Mouse (Mus musculus): ENCODE measurements around the gene Sh3bp2. TPM values are rescaled to one million over a fixed set of nuclear protein-coding genes. Genes with fewer than 3 reads are reported as not detected.
"Not testable (repeated sequence)": the region's sequence is repeated elsewhere in the genome, so short reads cannot be mapped to it uniquely, and the experiment has no call there.

Sh3bp2 gene
- total RNA-seq, 2 experiments from 2014 or later, result 34.7 to 48.1 TPM

GRCm38 (mm10) chr5:34565545-34566283 is 40.1 kb downstream of the Sh3bp2 start:
- peak; percentile 18; the same call in 1 of the 2 replicates for ATAC-seq (ENCODE audit: poor library complexity, severe bottlenecking)

GRCm38 (mm10) chr5:34571551-34571950 is 45.9 kb downstream of the Sh3bp2 start:
- no peak for ATAC-seq (ENCODE audit: poor library complexity, severe bottlenecking)

GRCm38 (mm10) chr5:34572568-34572967 is 46.9 kb downstream of the Sh3bp2 start:
- not testable (repeated sequence) for ATAC-seq (ENCODE audit: poor library complexity, severe bottlenecking)

- peak; percentile 95 for ATAC-seq (ENCODE audit: poor library complexity, severe bottlenecking)
These were observed 47.9 kb downstream of the Sh3bp2 start, which contains the start of gene Add1 for GRCm38 (mm10) chr5:34573268-34574221. TSS of gene Add1 (plus strand) at chr5:34573664.

GRCm38 (mm10) chr5:34574721-34575120 is 49.1 kb downstream of the Sh3bp2 start:
- ATAC-seq (ENCODE audit: poor library complexity, severe bottlenecking), result peak; percentile 28; the same call in 1 of the 2 replicates

GRCm38 (mm10) chr5:34576286-34576685 is 50.6 kb downstream of the Sh3bp2 start:
- ATAC-seq (ENCODE audit: poor library complexity, severe bottlenecking), result no peak

GRCm38 (mm10) chr5:34578038-34578655 is 52.5 kb downstream of the Sh3bp2 start:
- ATAC-seq (ENCODE audit: poor library complexity, severe bottlenecking), result no peak

- no peak for ATAC-seq (ENCODE audit: poor library complexity, severe bottlenecking)
These were observed 53.7 kb downstream of the Sh3bp2 start for GRCm38 (mm10) chr5:34579377-34579776.

- not testable (repeated sequence) for ATAC-seq (ENCODE audit: poor library complexity, severe bottlenecking)
These were observed 56.2 kb downstream of the Sh3bp2 start for GRCm38 (mm10) chr5:34581671-34582313.

- no peak for ATAC-seq (ENCODE audit: poor library complexity, severe bottlenecking)
These were observed 56.7 kb downstream of the Sh3bp2 start for GRCm38 (mm10) chr5:34582314-34582675.

- ATAC-seq (ENCODE audit: poor library complexity, severe bottlenecking), result no peak
These were observed 59.6 kb downstream of the Sh3bp2 start for GRCm38 (mm10) chr5:34585216-34585615.

GRCm38 (mm10) chr5:34587881-34588280 is 62.2 kb downstream of the Sh3bp2 start:
- ATAC-seq (ENCODE audit: poor library complexity, severe bottlenecking), result no peak

GRCm38 (mm10) chr5:34590059-34590458 is 64.4 kb downstream of the Sh3bp2 start:
- ATAC-seq (ENCODE audit: poor library complexity, severe bottlenecking), result no peak

GRCm38 (mm10) chr5:34590702-34591101 is 65.1 kb downstream of the Sh3bp2 start:
- ATAC-seq (ENCODE audit: poor library complexity, severe bottlenecking), result no peak

- ATAC-seq (ENCODE audit: poor library complexity, severe bottlenecking), result no peak
These were observed 65.9 kb downstream of the Sh3bp2 start for GRCm38 (mm10) chr5:34591388-34592004.

GRCm38 (mm10) chr5:34592224-34592623 is 66.6 kb downstream of the Sh3bp2 start:
- ATAC-seq (ENCODE audit: poor library complexity, severe bottlenecking), result not testable (repeated sequence)

GRCm38 (mm10) chr5:34592666-34593065 is 67.0 kb downstream of the Sh3bp2 start:
- ATAC-seq (ENCODE audit: poor library complexity, severe bottlenecking), result no peak

GRCm38 (mm10) chr5:34593202-34593727 is 67.6 kb downstream of the Sh3bp2 start:
- no peak for ATAC-seq (ENCODE audit: poor library complexity, severe bottlenecking)

- ATAC-seq (ENCODE audit: poor library complexity, severe bottlenecking), result no peak
These were observed 78.9 kb downstream of the Sh3bp2 start for GRCm38 (mm10) chr5:34604576-34604975.

All from megakaryocyte, adult 5-6 weeks (primary cell).